Mouse (Mus musculus): ENCODE measurements at regions not wholly inside any gene's neighbourhood (a gene's known extent, or its start where the extent isn't known, plus 50 kb on each side); places are given as distances from the start of the nearest gene placed in this dataset.
"Not testable (repeated sequence)": the region's sequence is repeated elsewhere in the genome, so short reads cannot be mapped to it uniquely, and the experiment has no call there.

- no peak overlapping the region for H3K4me3 ChIP-seq (ENCODE audit: insufficient read depth, low read depth, low read length)
- no peaks in the 10 kb centered on the region for H3K36me3 ChIP-seq (ENCODE audit: control insufficient read depth, insufficient read depth, low read length)
- H3K27me3 ChIP-seq (replicated peaks; ENCODE audit: control insufficient read depth, insufficient read depth, low read length), result no peaks in the 10 kb centered on the region
- DNase-seq, result no peak
- WGBS, result 78% methylated on average over 14 of the region's 14 CpGs
- no peak overlapping the region for H3K27ac ChIP-seq (ENCODE audit: insufficient read depth, low read depth, low read length)
- H3K4me1 ChIP-seq (ENCODE audit: control insufficient read depth, insufficient read depth, low read length), result no peaks in the 10 kb centered on the region
- no peak for TF ChIP-seq CTCF (conservative IDR thresholded peaks at IDR 0.05; ENCODE audit: insufficient read depth, insufficient read length, low read depth, low read length)
- TF ChIP-seq POLR2A (IDR thresholded peaks at IDR 0.05; ENCODE audit: low read depth, low read length), result no peak
Measured at GRCm38 (mm10) chr13:111309848-111310692, 55.3 kb downstream of the Actbl2 start.

GRCm38 (mm10) chr13:111310693-111311045 is 55.9 kb downstream of the Actbl2 start:
- 93% methylated on average over 1 of the region's 1 CpGs for WGBS
- Histone ChIP-seq H3K27ac (ENCODE audit: insufficient read depth, low read depth, low read length) (no peak overlapping the region), H3K36me3 (ENCODE audit: control insufficient read depth, insufficient read depth, low read length) (no peaks in the 10 kb centered on the region), H3K4me1 (ENCODE audit: control insufficient read depth, insufficient read depth, low read length) (no peaks in the 10 kb centered on the region), H3K4me3 (ENCODE audit: insufficient read depth, low read depth, low read length) (no peak overlapping the region), H3K27me3 (replicated peaks; ENCODE audit: control insufficient read depth, insufficient read depth, low read length) (no peaks in the 10 kb centered on the region)
- no peak for DNase-seq
- TF ChIP-seq POLR2A (IDR thresholded peaks at IDR 0.05; ENCODE audit: low read depth, low read length), result no peak
- TF ChIP-seq CTCF (conservative IDR thresholded peaks at IDR 0.05; ENCODE audit: insufficient read depth, insufficient read length, low read depth, low read length), result no peak

GRCm38 (mm10) chr13:111313506-111313905 is 58.7 kb downstream of the Actbl2 start:
- not testable (repeated sequence) for H3K27me3 ChIP-seq (replicated peaks; ENCODE audit: control insufficient read depth, insufficient read depth, low read length); H3K4me3 ChIP-seq (ENCODE audit: insufficient read depth, low read depth, low read length); DNase-seq; H3K36me3 ChIP-seq (ENCODE audit: control insufficient read depth, insufficient read depth, low read length); H3K4me1 ChIP-seq (ENCODE audit: control insufficient read depth, insufficient read depth, low read length); H3K27ac ChIP-seq (ENCODE audit: insufficient read depth, low read depth, low read length)
- WGBS, result 85% methylated on average over 3 of the region's 3 CpGs

GRCm38 (mm10) chr13:111317876-111318275 is 63.1 kb downstream of the Actbl2 start:
- not testable (repeated sequence) for H3K27me3 ChIP-seq (replicated peaks; ENCODE audit: control insufficient read depth, insufficient read depth, low read length); H3K4me3 ChIP-seq (ENCODE audit: insufficient read depth, low read depth, low read length); H3K36me3 ChIP-seq (ENCODE audit: control insufficient read depth, insufficient read depth, low read length); H3K4me1 ChIP-seq (ENCODE audit: control insufficient read depth, insufficient read depth, low read length); H3K27ac ChIP-seq (ENCODE audit: insufficient read depth, low read depth, low read length)
- DNase-seq, result peak; percentile 71
- 73% methylated on average over 2 of the region's 2 CpGs for WGBS

- 88% methylated on average over 8 of the region's 8 CpGs for WGBS
- H3K4me3 ChIP-seq (ENCODE audit: insufficient read depth, low read depth, low read length), result no peak overlapping the region
- no peak overlapping the region for H3K27ac ChIP-seq (ENCODE audit: insufficient read depth, low read depth, low read length)
- H3K27me3 ChIP-seq (replicated peaks; ENCODE audit: control insufficient read depth, insufficient read depth, low read length), result no peaks in the 10 kb centered on the region
- 0 out of 2 replicates have a peak, but pooled peaks cover 5% of the 10 kb centered on the region for H3K4me1 ChIP-seq (ENCODE audit: control insufficient read depth, insufficient read depth, low read length)
- no peak for DNase-seq
- TF ChIP-seq CTCF (conservative IDR thresholded peaks at IDR 0.05; ENCODE audit: insufficient read depth, insufficient read length, low read depth, low read length) (no peak), POLR2A (IDR thresholded peaks at IDR 0.05; ENCODE audit: low read depth, low read length) (no peak)
- no peaks in the 10 kb centered on the region for H3K36me3 ChIP-seq (ENCODE audit: control insufficient read depth, insufficient read depth, low read length)
Measured at GRCm38 (mm10) chr13:111323206-111323605, 68.4 kb downstream of the Actbl2 start.

- no peaks in the 10 kb centered on the region for H3K36me3 ChIP-seq (ENCODE audit: control insufficient read depth, insufficient read depth, low read length)
- WGBS, result 44% methylated on average over 16 of the region's 16 CpGs
- H3K27me3 ChIP-seq (replicated peaks; ENCODE audit: control insufficient read depth, insufficient read depth, low read length), result no peaks in the 10 kb centered on the region
- peak overlapping the region; percentile 63; the same call in 1 of the 2 replicates for H3K27ac ChIP-seq (ENCODE audit: insufficient read depth, low read depth, low read length)
- 0 out of 2 replicates have a peak, but pooled peaks cover 3% of the 10 kb centered on the region for H3K4me1 ChIP-seq (ENCODE audit: control insufficient read depth, insufficient read depth, low read length)
- no peak overlapping the region for H3K4me3 ChIP-seq (ENCODE audit: insufficient read depth, low read depth, low read length)
- TF ChIP-seq CTCF (conservative IDR thresholded peaks at IDR 0.05; ENCODE audit: insufficient read depth, insufficient read length, low read depth, low read length) (no peak), POLR2A (IDR thresholded peaks at IDR 0.05; ENCODE audit: low read depth, low read length) (no peak)
- peak; percentile 52 for DNase-seq
Measured at GRCm38 (mm10) chr13:111326096-111326665, 71.4 kb downstream of the Actbl2 start.

- H3K4me3 ChIP-seq (ENCODE audit: insufficient read depth, low read depth, low read length), result no peak overlapping the region
- no peaks in the 10 kb centered on the region for H3K27me3 ChIP-seq (replicated peaks; ENCODE audit: control insufficient read depth, insufficient read depth, low read length)
- no peak for TF ChIP-seq POLR2A (IDR thresholded peaks at IDR 0.05; ENCODE audit: low read depth, low read length)
- TF ChIP-seq CTCF (conservative IDR thresholded peaks at IDR 0.05; ENCODE audit: insufficient read depth, insufficient read length, low read depth, low read length), result no peak
- no peak for DNase-seq
- H3K36me3 ChIP-seq (ENCODE audit: control insufficient read depth, insufficient read depth, low read length), result no peaks in the 10 kb centered on the region
- H3K4me1 ChIP-seq (ENCODE audit: control insufficient read depth, insufficient read depth, low read length), result no peaks in the 10 kb centered on the region
- no peak overlapping the region for H3K27ac ChIP-seq (ENCODE audit: insufficient read depth, low read depth, low read length)
- WGBS, result 90% methylated on average over 3 of the region's 3 CpGs
Measured at GRCm38 (mm10) chr13:111333035-111333434, 78.2 kb downstream of the Actbl2 start.
